Mouse (Mus musculus): ENCODE measurements around the gene Ttc28.

The Ttc28 gene

DNA sequence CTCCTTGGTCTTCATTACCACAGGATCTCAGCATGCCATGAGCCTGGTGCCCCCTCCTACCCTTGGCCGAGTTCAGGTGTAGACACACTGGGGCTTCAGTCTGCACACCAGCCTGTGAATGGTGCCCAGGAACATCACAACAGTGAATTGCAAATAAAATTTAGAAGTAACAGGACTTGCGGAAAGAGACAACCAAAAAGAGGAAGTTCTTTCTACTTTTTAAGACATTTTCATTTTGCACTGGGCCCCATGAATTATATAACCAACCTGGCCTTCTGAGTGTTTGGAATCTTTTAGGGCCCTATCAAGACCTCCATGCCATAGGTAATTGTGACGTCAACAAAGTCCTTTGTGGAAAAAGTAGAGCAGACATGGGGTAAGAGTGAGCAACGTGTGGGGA is 170.0 kb downstream of the Ttc28 start:
- DNase-seq (ENCODE audit: extremely low spot score), result no peak

DNA sequence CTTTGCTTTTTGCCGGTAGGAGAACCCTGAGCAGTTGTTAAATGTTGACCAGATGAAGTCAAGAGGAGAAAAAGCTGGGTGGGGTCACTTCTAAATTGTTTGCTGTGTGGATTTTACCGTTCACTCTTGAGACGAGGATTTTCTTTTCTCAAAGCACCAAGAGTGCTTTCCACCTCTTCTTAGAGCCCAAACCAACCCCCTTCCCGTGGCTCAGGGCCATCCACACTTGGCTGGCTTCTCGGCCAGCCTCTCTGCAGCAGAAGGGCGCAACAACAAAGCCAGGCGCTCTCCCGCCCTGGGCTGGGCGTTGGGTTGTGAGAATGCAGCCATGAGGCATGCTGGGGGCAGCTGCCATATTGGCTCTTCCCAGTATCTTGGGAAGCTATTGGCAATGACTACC is 170.5 kb downstream of the Ttc28 start:
- no peak for DNase-seq (ENCODE audit: extremely low spot score)

DNA sequence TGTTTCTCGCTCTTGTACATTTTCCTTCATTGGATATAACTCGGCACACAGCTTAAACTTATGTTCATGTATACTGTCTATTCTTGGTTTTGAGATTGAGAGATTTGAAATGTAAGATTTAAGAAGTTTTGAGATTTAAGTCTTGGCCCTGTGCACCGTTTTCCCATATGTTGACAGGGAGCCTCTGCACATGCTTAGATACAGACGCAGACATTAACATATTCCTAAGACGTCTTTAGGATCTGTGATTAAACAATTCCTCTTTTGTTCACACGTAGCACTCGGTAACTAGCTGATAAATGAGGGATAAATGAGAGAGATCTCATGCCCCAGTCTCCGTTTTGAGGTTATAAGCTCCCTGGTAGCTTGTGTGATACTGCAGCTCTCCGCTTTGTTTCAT is 174.8 kb downstream of the Ttc28 start:
- no peak for DNase-seq (ENCODE audit: extremely low spot score)

DNA sequence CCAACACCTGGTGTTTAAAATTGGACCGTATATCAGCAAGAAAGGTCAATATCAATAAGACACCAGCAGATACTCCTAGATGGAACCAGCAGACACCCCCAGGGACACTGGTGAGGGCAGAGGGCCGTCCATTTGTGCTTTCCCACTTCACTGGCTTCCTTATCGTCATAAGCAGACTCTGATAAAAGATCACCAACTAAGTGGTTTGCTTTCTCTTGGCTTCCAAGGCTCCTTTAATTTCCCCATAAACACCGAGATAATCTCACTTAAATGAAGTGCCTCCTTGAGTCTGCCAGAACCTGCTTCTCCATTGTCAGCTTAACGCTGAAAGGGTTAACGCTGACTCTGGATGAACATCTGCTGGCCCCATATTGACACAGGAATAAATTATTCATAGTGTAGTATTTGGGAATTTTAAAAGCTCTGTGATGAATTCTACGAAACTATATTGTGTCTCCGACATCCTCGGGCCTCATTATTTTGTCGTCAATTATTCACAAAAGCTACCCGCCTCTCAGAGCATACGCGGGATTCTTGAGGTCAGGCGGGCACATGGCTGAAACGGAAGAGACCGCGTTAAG is 175.3 kb downstream of the Ttc28 start:
- DNase-seq (ENCODE audit: extremely low spot score), result no peak

DNA sequence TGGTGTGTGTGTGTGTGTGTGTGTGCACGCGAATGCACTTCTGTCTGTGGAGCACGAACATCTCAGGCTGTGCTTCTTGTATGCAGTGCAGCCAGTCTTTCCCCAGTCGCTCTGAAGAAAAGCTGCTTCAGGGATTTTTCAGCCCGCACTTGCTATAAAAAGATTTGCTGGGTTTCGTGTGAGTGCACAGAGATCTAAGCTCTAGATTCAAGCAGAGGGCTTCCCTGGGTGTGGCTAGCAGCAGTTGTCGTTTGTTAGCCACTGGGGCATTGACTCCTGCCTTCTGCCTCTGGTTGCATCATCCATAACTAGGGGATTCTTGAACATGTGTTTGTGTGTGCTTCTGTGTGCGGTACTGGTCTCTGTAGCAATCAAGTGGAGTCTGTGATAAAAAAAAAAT is 175.9 kb downstream of the Ttc28 start:
- DNase-seq (ENCODE audit: extremely low spot score), result no peak

DNA sequence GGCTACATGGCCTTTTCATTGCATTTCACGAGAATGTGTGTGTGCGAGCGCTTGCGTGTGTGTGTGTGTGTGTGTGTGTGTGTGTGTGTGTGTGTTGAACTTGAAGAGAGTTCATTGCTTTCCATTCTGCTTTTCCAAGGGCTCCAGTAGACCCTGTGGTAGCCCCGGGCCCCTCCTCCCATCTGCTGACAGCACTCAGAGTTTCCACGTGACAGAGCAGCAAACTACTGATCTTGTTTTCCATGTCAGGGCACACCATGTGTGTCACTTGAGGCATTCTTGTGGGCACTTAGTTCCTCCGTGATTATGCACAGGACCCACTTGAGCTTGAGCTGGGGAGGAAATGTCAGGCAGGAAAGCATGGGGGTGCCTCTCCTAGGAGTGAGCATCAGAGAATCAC is 177.5 kb downstream of the Ttc28 start:
- no peak for DNase-seq (ENCODE audit: extremely low spot score)

DNA sequence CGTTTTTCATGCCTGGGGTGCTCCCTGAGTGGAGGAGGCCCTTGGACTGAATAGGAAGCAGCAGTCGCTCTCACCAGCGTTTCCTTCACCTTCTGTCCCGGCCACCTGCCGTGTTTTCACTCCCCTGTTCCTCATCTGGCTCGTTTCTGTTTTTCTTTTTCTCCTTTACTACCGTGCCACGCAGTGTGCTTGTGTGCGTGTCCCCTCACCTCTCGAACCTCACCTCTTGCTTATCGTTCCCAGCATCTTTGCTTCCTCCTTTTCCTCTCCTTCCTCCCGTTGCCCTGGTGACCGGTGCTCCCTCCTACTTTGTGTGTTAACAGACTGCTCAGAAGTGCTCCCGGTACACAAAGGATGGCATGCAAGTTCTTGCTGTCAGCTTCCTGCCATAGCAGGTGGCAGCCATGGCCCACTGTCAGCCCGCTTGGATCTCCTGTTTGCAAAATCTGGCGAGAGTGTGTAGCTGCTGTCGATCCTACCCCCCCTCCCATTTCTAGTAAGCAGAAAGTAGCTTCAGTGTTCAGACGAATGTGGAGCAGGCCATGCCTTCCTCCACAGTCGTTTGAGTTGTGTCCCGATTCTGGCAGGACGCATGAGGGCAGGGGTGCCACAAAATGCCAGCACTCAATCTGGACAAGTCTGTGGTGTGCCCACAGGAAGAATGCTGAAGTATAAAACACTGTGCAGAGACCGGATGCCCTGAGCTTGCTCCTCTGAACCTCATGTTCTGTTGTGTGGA is 179.0 kb downstream of the Ttc28 start:
- no peak for DNase-seq (ENCODE audit: extremely low spot score)

DNA sequence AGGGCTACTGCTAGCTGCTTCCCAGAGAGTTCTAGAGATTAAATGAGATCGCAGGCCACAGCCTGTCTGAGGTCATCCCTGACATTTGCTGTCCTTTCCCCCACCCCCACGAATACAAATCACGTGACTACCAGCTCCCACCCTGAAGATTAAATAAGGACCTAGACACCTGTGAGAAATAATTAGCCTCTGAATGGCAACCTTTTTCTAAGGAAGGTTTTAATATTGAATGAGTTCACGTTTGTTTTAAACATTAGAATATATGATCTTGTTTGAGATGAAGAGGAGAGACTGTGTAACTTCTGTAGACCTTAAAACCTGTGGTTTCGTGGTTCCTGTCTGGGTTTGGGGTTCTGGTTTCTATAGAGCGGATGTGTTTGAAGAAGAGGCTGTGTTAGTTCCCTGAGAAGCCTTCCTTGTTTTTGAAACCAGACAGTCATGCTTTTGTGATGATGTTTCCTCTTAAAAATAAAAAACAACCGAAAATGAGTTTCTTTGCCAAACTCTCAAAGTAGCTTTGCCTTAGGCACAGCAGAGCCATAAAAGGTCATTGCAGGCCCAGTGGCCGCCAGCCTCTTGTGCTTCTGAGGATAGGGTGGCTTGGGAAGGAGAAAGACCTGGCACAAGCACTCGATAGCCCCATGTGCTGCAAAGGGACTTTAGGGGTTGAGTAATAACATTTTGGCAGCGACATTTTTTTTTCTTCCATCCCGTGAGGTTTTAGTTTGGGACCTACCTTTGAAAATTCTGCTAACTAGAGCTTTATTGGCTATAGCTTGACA is 179.7 kb downstream of the Ttc28 start:
- DNase-seq (ENCODE audit: extremely low spot score), result no peak

DNA sequence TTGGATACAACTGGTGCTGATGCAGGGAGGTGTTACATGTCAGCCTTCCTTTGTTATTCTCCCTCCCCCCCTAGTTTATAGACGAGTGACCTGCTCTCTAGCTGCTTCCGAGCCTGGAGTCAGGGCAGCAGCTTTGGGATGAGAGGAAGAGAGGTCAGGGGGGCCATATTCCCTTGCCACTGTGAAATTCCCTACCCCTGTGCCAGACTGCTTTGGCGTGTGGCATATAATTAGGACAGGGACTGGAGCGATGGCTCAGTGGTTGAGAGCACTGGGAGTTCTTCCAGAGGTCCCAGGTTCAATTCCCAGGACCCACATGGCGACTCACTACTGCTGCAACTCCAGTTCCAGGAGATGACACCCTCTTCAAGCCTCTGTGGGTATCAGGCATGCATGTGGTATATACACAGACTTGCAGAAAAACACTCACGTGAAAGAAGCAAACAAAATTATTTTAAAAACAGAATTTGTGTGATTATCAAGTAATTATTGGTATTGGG is 180.7 kb downstream of the Ttc28 start:
- no peak for DNase-seq (ENCODE audit: extremely low spot score)

DNA sequence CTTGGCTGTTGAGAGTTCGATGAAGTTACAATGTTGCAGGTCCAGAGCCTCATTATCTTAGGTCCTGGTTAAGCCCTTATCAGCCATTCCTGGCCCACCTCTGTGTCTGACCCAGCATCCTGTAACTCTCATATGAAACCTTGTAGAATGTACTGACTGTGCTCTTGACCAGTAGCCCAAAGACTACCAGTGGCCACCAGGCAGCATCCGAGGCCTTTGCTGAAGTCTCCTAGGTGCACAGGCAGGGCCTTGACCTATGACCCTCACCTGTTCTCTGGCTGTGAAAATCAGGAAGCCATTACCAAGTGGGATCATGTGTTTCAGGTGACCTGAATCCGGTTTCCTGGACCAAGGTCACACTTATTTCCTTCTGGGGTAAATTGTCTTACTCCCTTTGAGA is 183.6 kb downstream of the Ttc28 start:
- DNase-seq (ENCODE audit: extremely low spot score), result no peak

DNA sequence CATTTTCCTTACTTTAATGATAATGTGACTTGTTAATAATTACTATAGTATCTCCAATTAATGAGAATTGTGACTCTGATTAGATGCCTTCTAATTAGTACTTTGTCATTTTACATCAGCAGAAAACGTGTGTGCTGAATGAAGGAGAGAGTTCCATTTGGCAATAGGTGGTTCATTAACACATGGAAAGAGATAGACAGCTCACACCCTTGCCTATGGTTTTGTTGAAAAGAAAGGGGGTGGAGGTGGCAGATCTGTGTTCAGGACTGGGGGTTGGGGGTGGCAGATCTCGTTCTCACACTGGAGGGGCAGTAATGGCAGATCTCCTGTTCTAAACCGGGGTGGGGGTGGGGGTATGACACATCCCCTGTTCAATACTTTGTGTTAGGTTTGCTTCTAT is 184.4 kb downstream of the Ttc28 start:
- DNase-seq (ENCODE audit: extremely low spot score), result no peak

DNA sequence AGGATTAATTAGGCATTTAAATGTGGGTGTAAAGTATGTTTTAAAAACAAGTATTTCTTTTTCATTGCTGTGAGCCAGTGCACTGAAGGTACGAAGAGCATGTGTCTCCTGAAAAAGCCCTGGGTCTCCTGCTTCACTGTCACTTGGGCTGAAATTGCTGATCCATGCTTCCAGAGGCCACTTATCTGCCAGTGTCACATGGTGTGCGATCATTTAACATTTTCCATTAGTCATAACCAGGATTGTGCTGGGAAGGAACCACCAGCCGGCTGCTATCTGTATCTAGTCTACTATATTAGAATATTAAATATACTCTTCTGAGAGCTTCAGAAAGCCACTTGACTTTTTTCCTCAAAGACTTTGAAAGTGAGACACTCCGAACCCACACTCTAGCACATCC is 186.2 kb downstream of the Ttc28 start:
- no peak for DNase-seq (ENCODE audit: extremely low spot score)

DNA sequence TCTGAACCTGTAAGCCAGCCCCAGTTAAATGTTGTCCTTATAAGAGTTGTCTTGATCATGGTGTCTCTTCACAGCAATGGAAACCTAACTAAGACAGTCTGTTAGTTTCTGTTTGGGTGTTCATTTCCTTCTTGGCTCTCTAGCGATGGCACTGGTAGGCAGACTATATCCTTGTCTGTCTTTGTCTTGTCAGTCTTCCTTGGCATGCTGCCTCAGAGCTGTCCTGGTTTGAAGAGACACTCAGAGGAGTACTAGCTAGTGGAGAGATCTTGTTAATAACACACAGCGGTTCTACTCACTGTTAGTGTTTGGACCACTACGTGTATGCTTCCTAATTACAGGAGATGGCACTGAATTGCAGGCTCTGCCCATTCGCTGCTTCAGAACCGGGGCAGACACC is 189.9 kb downstream of the Ttc28 start:
- no peak for DNase-seq (ENCODE audit: extremely low spot score)

DNA sequence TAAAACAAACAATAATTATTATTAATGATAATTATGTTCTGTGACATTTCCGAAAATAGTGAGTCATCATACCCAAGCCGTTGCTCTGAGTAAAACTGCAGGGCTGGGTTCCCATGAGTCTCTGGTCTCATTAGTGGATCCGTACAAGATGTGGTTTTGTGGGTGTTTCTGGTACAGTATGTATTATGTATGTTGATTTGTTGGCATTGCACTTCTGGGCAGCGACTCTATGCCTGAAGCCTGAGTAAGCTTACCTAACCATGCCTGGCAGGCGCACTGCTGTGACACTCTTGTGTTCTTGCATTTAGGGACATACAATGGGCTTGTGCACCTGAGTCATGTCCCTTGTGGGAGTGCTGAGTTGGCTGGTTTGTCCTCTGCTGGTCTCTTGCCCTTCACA is 190.3 kb downstream of the Ttc28 start:
- no peak for DNase-seq (ENCODE audit: extremely low spot score)

DNA sequence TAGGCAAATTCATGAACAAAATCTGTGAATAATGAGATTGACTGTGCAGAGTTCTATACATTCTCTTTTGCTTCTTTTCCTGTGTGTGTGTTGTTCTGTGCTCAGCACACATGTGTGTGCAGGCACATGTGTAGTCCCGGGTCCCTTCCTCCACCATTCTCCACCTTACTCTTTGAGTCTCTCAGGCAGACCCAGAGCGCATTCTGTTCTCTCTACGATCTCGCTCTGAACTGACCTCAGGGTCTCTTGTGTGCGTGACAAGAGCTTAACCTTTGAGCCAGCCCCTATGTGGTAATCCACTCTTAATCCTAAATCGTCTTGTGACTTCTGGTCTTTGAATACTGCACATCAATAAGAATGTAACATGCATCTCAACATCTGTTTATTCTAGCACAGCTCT is 190.8 kb downstream of the Ttc28 start:
- no peak for DNase-seq (ENCODE audit: extremely low spot score)

DNA sequence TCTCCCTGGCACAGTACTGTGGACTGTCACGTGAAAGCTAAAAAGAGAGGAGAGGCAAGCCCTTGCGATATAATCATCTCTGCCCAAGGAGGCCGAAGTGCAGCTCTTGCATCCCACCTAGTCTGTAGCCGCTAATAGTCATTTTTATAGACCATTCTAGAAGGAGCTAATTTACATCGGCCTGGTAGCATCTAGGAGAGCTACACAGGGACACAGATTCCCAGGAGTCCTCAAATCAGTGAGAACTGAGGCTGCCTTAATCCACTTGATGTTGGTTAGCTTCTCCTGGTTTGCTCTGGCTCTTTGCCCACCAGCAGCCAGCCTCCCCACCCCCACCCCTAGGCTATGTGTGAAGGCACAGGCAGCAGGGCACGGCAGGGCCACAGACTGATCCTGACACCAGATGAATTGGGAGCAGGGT is 193.7 kb downstream of the Ttc28 start:
- DNase-seq (ENCODE audit: extremely low spot score), result no peak

DNA sequence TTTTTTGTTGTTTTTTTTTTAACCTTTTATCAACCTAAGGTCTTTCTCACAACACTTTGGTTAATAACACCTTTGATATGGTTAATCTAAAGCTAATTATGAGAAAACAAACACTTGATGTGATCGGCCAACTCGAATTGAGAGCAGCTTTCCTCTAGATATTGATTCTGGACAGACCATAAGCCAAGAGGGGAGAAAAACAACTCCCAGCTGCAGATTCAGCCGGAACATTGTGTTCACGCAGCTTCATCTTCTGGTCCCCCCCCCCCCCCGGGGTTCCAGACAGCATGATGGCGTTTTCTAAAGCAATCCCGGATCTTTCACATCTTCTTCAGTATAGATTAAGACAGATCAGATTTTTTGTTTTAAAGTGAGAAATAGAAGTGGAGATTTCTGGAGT is 194.4 kb downstream of the Ttc28 start:
- no peak for DNase-seq (ENCODE audit: extremely low spot score)

DNA sequence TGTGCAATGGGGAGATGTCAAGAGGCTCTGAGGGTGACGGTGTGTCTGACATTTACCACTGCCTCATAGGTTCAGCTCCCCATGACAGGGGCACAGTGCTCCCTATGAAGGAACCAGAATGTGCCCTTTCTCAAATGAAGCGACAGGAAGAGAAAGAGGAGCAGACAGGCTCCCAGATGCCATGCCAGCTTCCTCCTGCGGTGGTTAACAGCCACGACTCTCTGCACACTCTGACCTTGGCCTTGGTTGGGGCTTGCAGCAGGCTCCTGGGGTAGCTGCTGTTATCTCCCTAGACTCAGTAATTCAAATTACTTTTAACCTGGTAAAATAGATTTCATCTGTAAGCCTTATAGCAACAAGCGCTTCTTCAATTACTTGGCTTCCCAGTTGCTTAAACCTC is 196.2 kb downstream of the Ttc28 start:
- no peak for DNase-seq (ENCODE audit: extremely low spot score)

DNA sequence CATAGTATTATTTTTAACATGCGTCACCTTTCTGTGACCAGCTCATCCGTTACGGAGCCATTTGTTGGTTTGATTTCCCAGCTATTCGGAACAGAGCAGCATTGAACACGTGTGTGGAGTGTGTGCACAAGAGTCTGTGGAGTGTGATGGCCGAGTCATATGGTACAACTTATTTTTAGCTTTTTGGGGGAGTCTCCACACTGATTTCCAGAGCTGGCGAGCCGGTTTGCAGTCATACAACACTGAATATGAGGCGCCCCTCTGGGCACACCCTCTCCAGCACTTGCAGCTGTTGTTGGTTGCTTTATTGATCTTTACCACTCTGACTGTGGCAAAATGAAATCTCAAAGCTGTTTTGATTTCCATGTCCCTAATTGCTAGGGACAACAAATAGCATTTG is 197.7 kb downstream of the Ttc28 start:
- no peak for DNase-seq (ENCODE audit: extremely low spot score)

DNA sequence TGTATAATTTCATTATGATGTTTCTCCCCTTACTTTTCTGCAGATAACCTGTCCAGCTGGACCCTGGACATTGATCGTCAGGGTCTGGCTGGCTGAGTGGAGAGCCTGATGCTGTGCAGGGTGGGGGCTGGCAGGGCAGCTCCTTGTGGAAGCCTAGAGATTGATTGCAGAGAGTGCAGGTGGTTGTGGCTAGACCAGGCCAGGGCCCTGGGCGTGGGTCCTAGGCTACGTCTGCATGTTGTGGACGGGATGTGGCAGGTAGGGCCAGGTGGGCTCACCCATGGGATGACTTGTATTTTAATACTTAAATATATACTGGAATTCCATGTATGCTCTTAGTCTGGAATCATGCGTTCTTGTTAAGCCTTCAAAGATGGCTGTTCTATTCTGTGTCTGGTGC is 201.0 kb downstream of the Ttc28 start:
- no peak for DNase-seq (ENCODE audit: extremely low spot score)

DNA sequence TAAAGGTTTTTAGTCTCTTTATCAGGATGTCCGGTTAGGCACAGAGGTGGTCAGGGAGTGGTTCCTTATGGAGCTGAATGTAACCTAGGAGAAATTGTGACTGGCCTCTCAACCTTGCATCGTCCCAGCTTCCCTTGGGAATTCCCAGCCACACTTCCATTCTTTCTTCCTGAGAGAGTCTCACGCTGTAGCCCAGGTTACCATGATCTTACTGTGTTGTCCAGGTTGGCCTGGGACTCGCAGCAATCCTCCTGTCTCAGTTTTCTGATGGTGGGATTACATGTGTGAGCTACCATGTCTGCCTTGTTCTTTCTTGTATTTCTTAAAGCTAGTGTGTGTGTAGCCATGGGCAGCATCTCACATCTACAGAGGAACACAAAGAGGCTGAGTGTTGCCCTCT is 206.2 kb downstream of the Ttc28 start:
- DNase-seq (ENCODE audit: extremely low spot score), result no peak

DNA sequence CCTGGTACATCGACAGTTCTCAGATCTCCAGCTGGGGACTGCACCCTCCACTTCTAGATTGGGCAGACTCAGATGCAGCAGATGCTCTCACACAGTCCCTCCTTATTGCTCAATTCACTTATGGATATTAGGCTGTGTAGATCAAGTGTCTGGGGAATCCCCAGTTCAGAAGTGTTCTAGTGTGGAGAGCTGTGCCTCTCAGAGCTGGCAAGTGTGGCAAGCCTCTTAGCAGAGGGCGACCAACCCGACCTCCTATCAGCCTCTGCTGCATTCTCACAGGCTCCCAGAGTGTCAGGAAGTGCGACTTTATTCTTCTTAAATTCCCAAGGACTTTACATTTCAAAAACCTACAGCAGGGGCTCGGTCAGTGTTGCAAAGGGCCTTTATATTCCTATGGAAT is 217.1 kb downstream of the Ttc28 start:
- no peak for DNase-seq (ENCODE audit: extremely low spot score)

Data from embryo, embryonic 9.5 days (tissue).